Mouse (Mus musculus) gastrocnemius, adult 8-10 months (tissue): ENCODE measurements around the gene Slc23a2. TPM values are rescaled to one million over a fixed set of nuclear protein-coding genes. Genes with fewer than 3 reads are reported as not detected.

Experiments
- DNase-seq, 2 experiments: peaks; one replicate each; pipeline ENCODE4 v3.0.0; 2022; ENCODE audit warnings: low spot score in 2 of 2
- total RNA-seq, 4 experiments: library from RNA; stranded (reverse); gene quantifications; 2 replicates each; pipeline ENCODE4 v1.2.4; 2022

Gene Slc23a2
- total RNA-seq, 4 experiments from 2014 or later, result 8.0 to 10.3 (median 9.6) TPM

- DNase-seq, result no peak
Observed at GRCm38 (mm10) chr2:132021616-132022015, 123.3 kb downstream of the Slc23a2 start.

GRCm38 (mm10) chr2:132020991-132021541 lies 123.8 kb downstream of the Slc23a2 start:
- DNase-seq, result no peak

GRCm38 (mm10) chr2:132020420-132020819 lies 124.5 kb downstream of the Slc23a2 start:
- no peak for DNase-seq

- DNase-seq, result no peak
Observed at GRCm38 (mm10) chr2:132019372-132019811, 125.5 kb downstream of the Slc23a2 start.

- DNase-seq, result no peak
Observed at GRCm38 (mm10) chr2:132018156-132018555, 126.8 kb downstream of the Slc23a2 start.

- no peak for DNase-seq
Observed at GRCm38 (mm10) chr2:132017611-132018010, 127.3 kb downstream of the Slc23a2 start.

GRCm38 (mm10) chr2:132016034-132016433 lies 128.9 kb downstream of the Slc23a2 start:
- no peak for DNase-seq

GRCm38 (mm10) chr2:132013152-132013551 lies 131.8 kb downstream of the Slc23a2 start:
- no peak for DNase-seq

GRCm38 (mm10) chr2:132010781-132011180 lies 134.1 kb downstream of the Slc23a2 start:
- DNase-seq, result no peak

GRCm38 (mm10) chr2:132008186-132008585 lies 136.7 kb downstream of the Slc23a2 start:
- DNase-seq, result no peak

- DNase-seq, result no peak
Observed at GRCm38 (mm10) chr2:132007475-132007819, 137.5 kb downstream of the Slc23a2 start.

GRCm38 (mm10) chr2:132006561-132007474 lies 138.1 kb downstream of the Slc23a2 start:
- DNase-seq, result peak; percentile 81 to 83

GRCm38 (mm10) chr2:132005445-132005844 lies 139.5 kb downstream of the Slc23a2 start:
- DNase-seq, result no peak

GRCm38 (mm10) chr2:132004495-132005136 lies 140.3 kb downstream of the Slc23a2 start:
- DNase-seq, result no peak

- DNase-seq, result no peak
Observed at GRCm38 (mm10) chr2:132003916-132004315, 141.0 kb downstream of the Slc23a2 start.

Other genes starting within 250 kb of the Slc23a2 start
- 100 to 1,000 TPM in 2 of 4 experiments, 10 to 100 TPM in 2; 99.4 to 117 (median 102) TPM for gene Prnp, start 235.2 kb downstream of the Slc23a2 start, total RNA-seq
- not detected for gene Prn, start 235.2 kb downstream of the Slc23a2 start, total RNA-seq
- under 1 TPM in 2 of 4 experiments, not detected in 2; 0.10 to 0.40 TPM for gene Prnd, start 194.2 kb downstream of the Slc23a2 start, total RNA-seq
- 1 to 10 TPM; 1.3 to 4.1 (median 2.4) TPM for gene Rassf2, start 114.8 kb downstream of the Slc23a2 start, total RNA-seq
- gene Tmem230, start 102.7 kb upstream of the Slc23a2 start, total RNA-seq, result 10 to 100 TPM; 25.1 to 30.6 (median 28.4) TPM
- gene Pcna, start 108.2 kb upstream of the Slc23a2 start, total RNA-seq, result 10 to 100 TPM; 19.1 to 21.7 (median 20.9) TPM
- 10 to 100 TPM; 13.4 to 20.7 (median 15.7) TPM for gene Cds2, start 118.0 kb upstream of the Slc23a2 start, total RNA-seq
- not detected for gene Prokr2, start 240.3 kb upstream of the Slc23a2 start, total RNA-seq